Comparison of ENCODE assay signal across 15 mouse cellular contexts in the genomic region with DNA sequence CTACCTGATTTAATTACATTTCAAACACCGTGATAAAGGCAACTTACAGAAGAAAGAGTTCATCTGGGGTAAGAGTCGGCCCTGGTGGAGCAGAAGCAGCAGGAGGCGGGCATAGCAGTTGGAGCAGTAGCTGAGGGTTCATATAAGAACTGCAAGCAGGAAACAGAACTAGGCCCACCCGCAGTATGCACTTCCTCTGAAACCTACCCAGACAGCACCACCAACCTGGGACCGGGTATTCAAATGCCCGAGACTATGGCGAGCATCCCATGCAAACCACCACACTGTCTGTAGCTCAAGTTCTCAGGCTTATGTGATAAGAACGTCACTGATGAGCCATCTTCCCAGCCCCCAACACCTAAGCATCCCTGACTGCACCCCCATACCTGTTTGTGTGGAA.
"Had no signal": no experiment of that assay in that cellular context is flagged by ENCODE, and none has a peak within 500 bp of the region (broad histone marks: within the 10 kb centered on the region; RNA-seq: fewer than 3 reads in every experiment).

No protein-coding gene starts in this region.

- H3K27ac ChIP-seq: limb, embryonic 15.5 days; liver, embryonic 15.5 days; midbrain, embryonic 12.5 days; neural tube, embryonic 12.5 days had no signal

- DNase-seq: kidney, adult 2 months; kidney, postnatal 25 days; layer of hippocampus, adult 9-11 months; layer of hippocampus, postnatal 36 days; lung, embryonic 14.5 days; lung, postnatal 10 days; lung, postnatal 4 days; right cerebral cortex, postnatal 14 days; thymus, postnatal 36 days had no signal

- H3K4me1 ChIP-seq: limb, embryonic 15.5 days; liver, embryonic 15.5 days; midbrain, embryonic 12.5 days; neural tube, embryonic 12.5 days had no signal

- H3K9ac ChIP-seq: limb, embryonic 15.5 days; liver, embryonic 15.5 days; lung, embryonic 14.5 days; midbrain, embryonic 12.5 days; neural tube, embryonic 12.5 days had no signal

- H3K9me3 ChIP-seq: limb, embryonic 15.5 days; liver, embryonic 15.5 days; midbrain, embryonic 12.5 days; neural tube, embryonic 12.5 days had no signal

- ATAC-seq: intestine, embryonic 16.5 days had no signal

- H3K27me3 ChIP-seq: limb, embryonic 15.5 days; liver, embryonic 15.5 days; midbrain, embryonic 12.5 days; neural tube, embryonic 12.5 days had no signal

- H3K4me2 ChIP-seq: limb, embryonic 15.5 days; liver, embryonic 15.5 days; lung, embryonic 14.5 days; midbrain, embryonic 12.5 days; neural tube, embryonic 12.5 days had no signal

- H3K4me3 ChIP-seq: limb, embryonic 15.5 days; liver, embryonic 15.5 days; megakaryocyte, embryonic 14.5 days; midbrain, embryonic 12.5 days; neural tube, embryonic 12.5 days had no signal
